Mouse (Mus musculus): ENCODE results near the gene Slc10a1. TPM values are rescaled to one million over a fixed set of nuclear protein-coding genes. Genes with fewer than 3 reads are reported as not detected.

Gene Slc10a1
- polyA plus RNA-seq, 2 experiments = 1.7 to 3.8 TPM

DNA sequence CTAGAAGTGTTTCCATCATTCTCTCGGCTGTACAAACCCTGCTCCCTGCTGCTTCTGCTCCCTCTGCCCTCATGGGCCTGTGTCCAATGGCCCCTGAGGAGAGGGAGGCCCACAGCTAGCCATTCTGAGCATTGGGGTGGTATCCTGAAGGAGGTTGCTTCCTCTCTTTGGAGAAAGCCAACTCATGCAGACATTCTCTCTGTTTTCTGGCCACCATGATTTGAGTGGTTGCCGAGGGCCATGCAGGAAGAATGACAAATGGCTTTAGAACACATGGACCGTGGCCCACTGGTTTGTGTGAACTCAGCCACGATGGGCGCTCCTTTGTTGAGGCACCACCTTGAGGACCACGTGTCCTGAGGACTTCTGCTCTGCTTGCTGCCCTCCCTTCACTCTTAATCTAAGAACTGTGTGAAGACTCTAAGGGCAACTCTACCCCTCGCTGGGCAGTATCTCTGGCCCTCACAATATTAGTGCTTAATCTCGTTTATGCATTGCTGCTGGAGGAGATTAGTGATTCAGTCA lies 1.7 kb upstream of the Slc10a1 start:
- H3K4me3 ChIP-seq (ENCODE audit: insufficient read depth in 1 of 2, low read depth in 2 of 2, low read length in 2 of 2) = no peak overlapping the region
- ATAC-seq (ENCODE audit: insufficient read depth) = no peak
- peaks cover 0 to 12% of the 10 kb centered on the region in 2 experiments; a peak in 2 of 4 replicates for H3K4me1 ChIP-seq (replicated peaks; ENCODE audit: control insufficient read depth in 2 of 2, insufficient read depth in 2 of 2, low read length in 1 of 2)
- no peak overlapping the region for H3K4me2 ChIP-seq (ENCODE audit: low read depth)
- 56% methylated on average over 8 of the region's 8 CpGs for whole genome bisulfite sequencing (ENCODE audit: insufficient replicate concordance)
- TF ChIP-seq EP300 (IDR thresholded peaks at IDR 0.05; ENCODE audit: low read depth) = no peak
- TF ChIP-seq CTCF (IDR thresholded peaks at IDR 0.05; ENCODE audit: low read depth) = no peak
- H3K27ac ChIP-seq = no peak overlapping the region
- no peaks in the 10 kb centered on the region for H3K9me3 ChIP-seq (ENCODE audit: control insufficient read depth, low read length)
- DNase-seq (ENCODE audit: low read depth in 3 of 3, low spot score in 3 of 3) = no peak
- no peak overlapping the region for H3K9ac ChIP-seq (replicated peaks)
- H3K27me3 ChIP-seq (ENCODE audit: control insufficient read depth, insufficient read depth, low read length) = no peaks in the 10 kb centered on the region
- no peaks in the 10 kb centered on the region for H3K36me3 ChIP-seq (replicated peaks; ENCODE audit: control insufficient read depth, insufficient read depth, low read depth)

DNA sequence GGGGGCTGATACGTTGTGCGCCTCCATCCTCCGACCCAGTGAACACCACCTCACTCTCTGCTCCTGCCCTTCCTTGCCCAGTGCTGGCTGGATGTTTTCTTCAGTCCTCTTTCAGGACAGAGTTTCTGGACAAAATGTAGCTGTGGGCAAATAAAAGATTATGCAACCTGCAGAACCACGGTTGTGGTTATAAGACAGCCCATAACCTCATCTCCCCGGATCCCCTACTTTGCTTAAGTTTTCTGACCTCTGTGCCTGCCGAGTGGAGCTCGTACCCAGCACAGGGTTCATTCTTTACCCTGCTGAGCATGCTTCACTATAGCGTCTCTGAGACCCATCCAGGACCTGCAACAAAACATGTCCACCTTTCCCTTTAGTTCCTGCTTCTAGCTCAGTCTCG lies 587 bp downstream of the Slc10a1 start:
- no peak for TF ChIP-seq CTCF (IDR thresholded peaks at IDR 0.05; ENCODE audit: low read depth)
- no peak for TF ChIP-seq EP300 (IDR thresholded peaks at IDR 0.05; ENCODE audit: low read depth)
- Histone ChIP-seq H3K9me3 (ENCODE audit: control insufficient read depth, low read length) (no peaks in the 10 kb centered on the region), H3K27me3 (ENCODE audit: control insufficient read depth, insufficient read depth, low read length) (no peaks in the 10 kb centered on the region), H3K27ac (no peak overlapping the region), H3K36me3 (replicated peaks; ENCODE audit: control insufficient read depth, insufficient read depth, low read depth) (no peaks in the 10 kb centered on the region), H3K4me2 (ENCODE audit: low read depth) (no peak overlapping the region), H3K9ac (replicated peaks) (no peak overlapping the region), H3K4me3 (ENCODE audit: insufficient read depth in 1 of 2, low read depth in 2 of 2, low read length in 2 of 2) (no peak overlapping the region), H3K4me1 (replicated peaks; ENCODE audit: control insufficient read depth in 2 of 2, insufficient read depth in 2 of 2, low read length in 1 of 2) (peaks cover 0 to 9% of the 10 kb centered on the region in 2 experiments; a peak in 2 of 4 replicates)
- DNase-seq (ENCODE audit: low read depth in 3 of 3, low spot score in 3 of 3) = no peak
- ATAC-seq (ENCODE audit: insufficient read depth) = no peak
- 63% methylated on average over 9 of the region's 9 CpGs for WGBS (ENCODE audit: insufficient replicate concordance)

DNA sequence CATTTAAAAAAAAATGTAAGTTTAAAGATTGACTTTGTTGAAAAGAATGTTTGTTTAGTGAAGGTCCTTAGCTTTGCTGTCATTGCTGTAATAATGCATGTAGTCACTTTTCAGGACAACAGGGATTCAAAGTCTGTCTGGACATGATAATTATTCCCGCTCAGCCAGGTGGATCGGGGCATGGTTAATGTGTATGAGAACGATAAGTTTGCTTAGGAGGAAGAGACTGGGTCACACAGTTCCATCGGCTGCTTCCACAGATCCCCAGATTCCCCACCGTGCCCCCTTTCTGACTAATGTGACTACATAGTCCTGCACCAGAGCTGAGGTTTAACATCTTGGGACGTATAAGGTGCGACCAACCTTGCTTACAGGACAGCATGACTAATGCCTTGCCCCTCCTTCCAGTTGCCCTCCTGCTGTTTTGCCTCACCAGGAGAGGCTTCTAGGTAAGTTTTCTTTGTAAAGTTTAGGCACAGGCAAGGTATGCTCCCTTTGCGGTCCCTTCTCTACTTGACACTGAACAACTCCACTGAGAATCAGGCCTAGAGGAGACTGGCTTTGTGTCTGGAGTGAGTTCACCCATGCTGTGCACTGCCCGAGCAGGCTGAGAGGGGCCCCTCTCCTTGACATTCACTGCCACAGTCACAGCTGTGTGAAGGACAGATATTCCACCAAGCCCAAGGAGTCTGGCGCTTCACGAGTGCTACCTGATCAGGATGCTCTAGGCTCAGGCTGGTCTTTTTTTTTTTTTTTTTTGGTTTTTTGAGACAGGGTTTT lies 2.3 kb downstream of the Slc10a1 start:
- no peak overlapping the region for H3K4me3 ChIP-seq (ENCODE audit: insufficient read depth in 1 of 2, low read depth in 2 of 2, low read length in 2 of 2)
- TF ChIP-seq EP300 (IDR thresholded peaks at IDR 0.05; ENCODE audit: low read depth) (no peak), CTCF (IDR thresholded peaks at IDR 0.05; ENCODE audit: low read depth) (no peak)
- DNase-seq (ENCODE audit: low read depth in 3 of 3, low spot score in 3 of 3) = no peak
- H3K9me3 ChIP-seq (ENCODE audit: control insufficient read depth, low read length) = no peaks in the 10 kb centered on the region
- no peak overlapping the region for H3K4me2 ChIP-seq (ENCODE audit: low read depth)
- H3K27me3 ChIP-seq (ENCODE audit: control insufficient read depth, insufficient read depth, low read length) = no peaks in the 10 kb centered on the region
- no peak for ATAC-seq (ENCODE audit: insufficient read depth)
- 65% methylated on average over 11 of the region's 11 CpGs for WGBS (ENCODE audit: insufficient replicate concordance)
- peaks cover 0 to 9% of the 10 kb centered on the region in 2 experiments; a peak in 2 of 4 replicates for H3K4me1 ChIP-seq (replicated peaks; ENCODE audit: control insufficient read depth in 2 of 2, insufficient read depth in 2 of 2, low read length in 1 of 2)
- H3K27ac ChIP-seq = no peak overlapping the region
- H3K9ac ChIP-seq (replicated peaks) = no peak overlapping the region
- no peaks in the 10 kb centered on the region for H3K36me3 ChIP-seq (replicated peaks; ENCODE audit: control insufficient read depth, insufficient read depth, low read depth)

DNA sequence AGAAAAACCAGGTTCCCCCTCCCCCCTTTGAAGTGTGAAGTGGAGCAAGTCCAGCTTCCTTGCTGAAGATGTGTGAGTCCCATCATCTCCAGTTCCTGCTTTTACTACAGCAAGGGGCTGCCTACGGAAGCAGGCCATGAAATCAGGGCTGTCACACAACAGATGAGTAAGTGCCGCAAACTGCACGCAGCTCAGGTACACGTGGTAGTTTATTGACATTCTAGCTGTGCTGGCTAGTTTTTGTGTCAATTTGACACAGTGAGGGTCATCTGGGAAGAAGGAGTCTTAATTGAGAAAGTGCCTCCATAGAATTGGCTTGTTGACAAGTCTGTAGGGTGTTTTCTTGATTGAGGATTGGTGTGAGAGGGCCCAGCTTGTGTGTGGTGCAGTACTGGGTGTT lies 5.9 kb downstream of the Slc10a1 start:
- H3K27ac ChIP-seq = no peak overlapping the region
- TF ChIP-seq CTCF (IDR thresholded peaks at IDR 0.05; ENCODE audit: low read depth) = no peak
- TF ChIP-seq EP300 (IDR thresholded peaks at IDR 0.05; ENCODE audit: low read depth) = no peak
- H3K27me3 ChIP-seq (ENCODE audit: control insufficient read depth, insufficient read depth, low read length) = no peaks in the 10 kb centered on the region
- H3K4me1 ChIP-seq (replicated peaks; ENCODE audit: control insufficient read depth in 2 of 2, insufficient read depth in 2 of 2, low read length in 1 of 2) = peaks cover 0 to under 1% of the 10 kb centered on the region in 2 experiments; a peak in 1 of 4 replicates
- ATAC-seq (ENCODE audit: insufficient read depth) = no peak
- no peak overlapping the region for H3K4me3 ChIP-seq (ENCODE audit: insufficient read depth in 1 of 2, low read depth in 2 of 2, low read length in 2 of 2)
- H3K4me2 ChIP-seq (ENCODE audit: low read depth) = no peak overlapping the region
- DNase-seq (ENCODE audit: low read depth in 3 of 3, low spot score in 3 of 3) = no peak
- no peak overlapping the region for H3K9ac ChIP-seq (replicated peaks)
- WGBS (ENCODE audit: insufficient replicate concordance) = 76% methylated on average over 4 of the region's 4 CpGs
- peaks cover 20% of the 10 kb centered on the region for H3K36me3 ChIP-seq (replicated peaks; ENCODE audit: control insufficient read depth, insufficient read depth, low read depth)
- H3K9me3 ChIP-seq (ENCODE audit: control insufficient read depth, low read length) = no peaks in the 10 kb centered on the region

DNA sequence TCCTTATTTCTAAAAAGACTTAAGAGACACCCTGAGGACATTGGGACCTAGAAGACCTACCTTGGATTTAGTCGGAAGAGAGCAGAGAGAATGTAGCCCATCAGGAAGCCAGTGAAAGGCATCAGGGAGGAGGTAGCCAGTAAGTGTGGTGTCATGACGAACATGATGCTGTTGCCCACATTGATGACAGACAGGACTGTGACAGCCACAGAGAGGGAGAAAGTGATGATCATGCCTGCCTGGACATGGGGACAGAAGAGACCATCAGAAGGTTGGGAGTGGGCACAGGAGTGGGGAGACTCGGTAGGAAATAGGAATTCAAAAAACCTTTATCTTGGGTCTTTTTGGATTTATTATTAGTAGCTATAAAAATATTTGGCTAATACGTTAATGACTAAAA lies 10.5 kb downstream of the Slc10a1 start:
- Histone ChIP-seq H3K4me1 (replicated peaks; ENCODE audit: control insufficient read depth in 2 of 2, insufficient read depth in 2 of 2, low read length in 1 of 2) (no peaks in the 10 kb centered on the region), H3K4me3 (ENCODE audit: insufficient read depth in 1 of 2, low read depth in 2 of 2, low read length in 2 of 2) (no peak overlapping the region), H3K9me3 (ENCODE audit: control insufficient read depth, low read length) (no peaks in the 10 kb centered on the region), H3K27me3 (ENCODE audit: control insufficient read depth, insufficient read depth, low read length) (no peaks in the 10 kb centered on the region), H3K27ac (no peak overlapping the region), H3K9ac (replicated peaks) (no peak overlapping the region), H3K36me3 (replicated peaks; ENCODE audit: control insufficient read depth, insufficient read depth, low read depth) (peaks cover 64% of the 10 kb centered on the region), H3K4me2 (ENCODE audit: low read depth) (no peak overlapping the region)
- ATAC-seq (ENCODE audit: insufficient read depth) (no peak), DNase-seq (ENCODE audit: low read depth in 3 of 3, low spot score in 3 of 3) (no peak)
- TF ChIP-seq EP300 (IDR thresholded peaks at IDR 0.05; ENCODE audit: low read depth) = no peak
- TF ChIP-seq CTCF (IDR thresholded peaks at IDR 0.05; ENCODE audit: low read depth) = no peak
- 82% methylated on average over 4 of the region's 4 CpGs for WGBS (ENCODE audit: insufficient replicate concordance)

All from liver, embryonic 14.5 days (tissue).